Mouse (Mus musculus) spleen, adult 2 months (tissue): ENCODE measurements around the gene Pus1.

ENCODE experiments used
- CTCF ChIP-seq: fragments of 200-500 bp; IDR thresholded peaks from 2 replicates; pipeline ENCODE4 v1.5.1; 2011; ENCODE audit warnings: mild to moderate bottlenecking, inconsistent platforms; ENCODE audit not compliant: insufficient read depth, insufficient read length, insufficient replicate concordance; ENCODE audit errors: extremely low read depth
- POLR2A ChIP-seq: fragments of 200-500 bp; IDR thresholded peaks from 2 replicates; pipeline ENCODE4 v1.6.1; 2011; ENCODE audit warnings: low read depth, low read length, inconsistent platforms

DNA sequence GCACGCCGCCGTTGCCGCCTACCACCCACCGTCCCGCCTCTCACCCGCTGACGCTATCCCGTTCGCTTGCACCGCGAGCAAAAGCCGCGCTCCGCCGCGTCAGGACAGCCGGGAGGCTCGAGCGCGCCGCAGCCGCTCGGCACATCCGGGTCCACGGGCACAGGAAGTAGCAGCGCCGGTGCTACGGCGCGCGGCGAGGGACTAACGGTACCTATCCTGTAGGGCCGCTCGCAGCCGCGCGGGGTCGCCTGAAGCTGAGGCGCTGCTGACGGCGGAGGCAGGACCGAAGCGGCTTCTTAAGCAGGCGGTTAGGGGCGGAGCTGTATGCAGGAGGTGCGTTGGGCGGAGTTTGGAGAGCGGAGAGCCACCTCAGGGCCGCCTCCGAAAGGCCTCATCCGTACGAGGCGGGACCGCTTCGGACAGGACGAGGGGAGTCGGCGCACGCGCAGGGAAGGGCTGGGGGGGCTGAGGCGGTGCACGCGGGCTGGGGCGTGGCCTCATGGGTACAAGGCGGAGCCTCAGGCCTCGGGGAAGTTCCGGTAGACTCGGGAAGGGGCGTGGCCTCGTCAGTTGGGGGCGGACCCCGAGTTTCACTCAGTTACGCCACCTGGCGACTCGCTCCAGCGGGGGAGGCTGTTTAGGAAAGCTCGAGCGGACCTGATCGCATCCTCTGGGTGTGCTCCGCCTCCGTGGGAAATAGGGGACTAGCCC, 9.9 kb downstream of the Pus1 start, which contains the start of gene Ep400:
- TF ChIP-seq CTCF, result peak; percentile 70
- peak; percentile 84 for TF ChIP-seq POLR2A
